Mouse (Mus musculus) small intestine, adult 2 months (tissue): Measurements from ENCODE around the gene Chst11.

ENCODE experiments used
- CTCF ChIP-seq: fragments of 200-500 bp; IDR thresholded peaks from 2 replicates; pipeline ENCODE4 v1.5.1; 2012; ENCODE audit warnings: low read depth, mild to moderate bottlenecking, control low read depth, inconsistent platforms, low read length, moderate library complexity, mixed read lengths; ENCODE audit not compliant: insufficient replicate concordance, insufficient read length; ENCODE audit errors: extremely low read depth
- POLR2A ChIP-seq: fragments of 200-500 bp; IDR thresholded peaks from 2 replicates; pipeline ENCODE4 v1.6.1; 2012; ENCODE audit warnings: low read depth, mild to moderate bottlenecking, control low read depth, inconsistent platforms, low read length, moderate library complexity

DNA sequence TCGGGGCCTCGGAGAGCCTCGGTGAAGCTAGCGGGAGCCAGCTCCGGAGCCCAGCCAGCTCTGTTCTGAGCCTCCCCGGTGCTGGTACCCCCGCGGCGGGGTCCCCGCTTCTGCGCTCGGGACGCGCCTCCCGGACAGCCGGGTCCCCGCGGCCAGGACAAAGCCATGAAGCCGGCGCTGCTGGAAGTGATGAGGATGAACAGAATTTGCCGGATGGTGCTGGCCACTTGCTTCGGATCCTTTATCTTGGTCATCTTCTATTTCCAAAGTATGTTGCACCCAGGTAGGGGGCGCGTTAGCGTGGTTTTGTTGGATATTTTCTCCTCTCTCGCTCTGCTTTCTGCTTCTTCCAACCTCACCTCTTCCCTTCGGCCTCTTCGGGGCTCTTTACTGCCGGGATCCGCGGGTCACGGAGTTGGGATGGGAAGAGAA is 418 bp downstream of the Chst11 start:
- no peak for TF ChIP-seq POLR2A
- peak; percentile 18; the same call in 1 of the 2 replicates for TF ChIP-seq CTCF
